Mouse (Mus musculus) kidney, adult 2 months (tissue): ENCODE results near the gene Plau. TPM values are rescaled to one million over a fixed set of nuclear protein-coding genes. Genes with fewer than 3 reads are reported as not detected.
A peak's percentile ranks its signal among the peaks of the same experiment; 100 is the strongest.

Source experiments
- DNase-seq: peaks from one replicate; pipeline ENCODE4 v3.0.0; 2021
- H3K27ac ChIP-seq: fragments of 200-500 bp; 2 replicates; pipeline ENCODE4 v1.5.1; 2012; ENCODE audit warnings: low read depth, low read length, control low read depth, inconsistent platforms; ENCODE audit not compliant: insufficient read depth
- H3K27me3 ChIP-seq: fragments of 200-500 bp; replicated peaks from 2 replicates; pipeline ENCODE4 v1.6.1; 2012; ENCODE audit warnings: mild to moderate bottlenecking, moderate library complexity, low read length, inconsistent platforms; ENCODE audit not compliant: control insufficient read depth, insufficient read depth
- H3K36me3 ChIP-seq: fragments of 200-500 bp; 2 replicates; pipeline ENCODE4 v1.6.1; 2012; ENCODE audit warnings: mild to moderate bottlenecking, moderate library complexity, low read length, inconsistent platforms; ENCODE audit not compliant: control insufficient read depth, insufficient read depth
- H3K4me1 ChIP-seq: fragments of 200-500 bp; 2 replicates; pipeline ENCODE4 v1.6.1; 2011; ENCODE audit warnings: low read length; ENCODE audit not compliant: control insufficient read depth, insufficient read depth
- H3K4me3 ChIP-seq: fragments of 200-500 bp; 2 replicates; pipeline ENCODE4 v1.5.1; 2011; ENCODE audit warnings: mild to moderate bottlenecking, low read depth, low read length, control low read depth; ENCODE audit not compliant: insufficient read depth
- CTCF ChIP-seq: fragments of 200-500 bp; conservative IDR thresholded peaks from 2 replicates; pipeline ENCODE4 v1.5.1; 2011; ENCODE audit warnings: low read depth, mild to moderate bottlenecking, control low read depth, low read length, moderate library complexity, mixed read lengths; ENCODE audit not compliant: insufficient read depth, insufficient read length
- POLR2A ChIP-seq: fragments of 200-500 bp; IDR thresholded peaks from one replicate; pipeline ENCODE4 v1.6.1; 2011; ENCODE audit warnings: low read depth, low read length, control low read depth
- WGBS: fragments of 180-500 bp; shearing (Covaris S2); methylation state at CpG from one replicate; pipeline ENCODE4 v1.1.7; 2018; 5-methylcytosine and 5-hydroxymethylcytosine counted together
- polyA plus RNA-seq: library from polyadenylated mRNA; depleted of rRNA; stranded (reverse); fragments of >200 nt; gene quantifications from 2 replicates; pipeline ENCODE4 v1.2.3, GENCODE M21; 2012

Plau gene
- polyA plus RNA-seq, 1 experiment = 276 TPM

- Histone ChIP-seq H3K27me3 (no peaks in the 10 kb centered on the region), H3K27ac (no peak overlapping the region), H3K4me1 (peaks cover 6% of the 10 kb centered on the region; the same call in 1 of the 2 replicates), H3K4me3 (no peak overlapping the region), H3K36me3 (no peaks in the 10 kb centered on the region)
- peak; percentile 92 for DNase-seq
- peak; percentile 97 for TF ChIP-seq CTCF
- TF ChIP-seq POLR2A = no peak
- WGBS = 6% methylated on average over 7 of the region's 7 CpGs
Measured at GRCm38 (mm10) chr14:20798761-20799160, 37.7 kb upstream of the Plau start.

- WGBS = 21% methylated on average over 2 of the region's 2 CpGs
- H3K36me3 ChIP-seq = no peaks in the 10 kb centered on the region
- H3K27ac ChIP-seq = no peak overlapping the region
- no peaks in the 10 kb centered on the region for H3K27me3 ChIP-seq
- DNase-seq = no peak
- TF ChIP-seq POLR2A = no peak
- TF ChIP-seq CTCF = no peak
- H3K4me3 ChIP-seq = no peak overlapping the region
- peaks cover 16% of the 10 kb centered on the region for H3K4me1 ChIP-seq
Measured at GRCm38 (mm10) chr14:20802926-20803605, 33.4 kb upstream of the Plau start.

- Histone ChIP-seq H3K4me1 (peaks cover 16% of the 10 kb centered on the region), H3K4me3 (no peak overlapping the region), H3K27me3 (no peaks in the 10 kb centered on the region), H3K27ac (no peak overlapping the region), H3K36me3 (no peaks in the 10 kb centered on the region)
- TF ChIP-seq CTCF (peak; percentile 96), POLR2A (no peak)
- peak; percentile 86 for DNase-seq
- WGBS = 1% methylated on average over 7 of the region's 7 CpGs
Measured at GRCm38 (mm10) chr14:20803606-20803938, 32.9 kb upstream of the Plau start.

GRCm38 (mm10) chr14:20804481-20804880 is 32.0 kb upstream of the Plau start:
- Histone ChIP-seq H3K4me1 (peaks cover 16% of the 10 kb centered on the region), H3K4me3 (no peak overlapping the region), H3K36me3 (no peaks in the 10 kb centered on the region), H3K27me3 (no peaks in the 10 kb centered on the region), H3K27ac (peak overlapping the region; percentile 68; the same call in 1 of the 2 replicates)
- WGBS = 46% methylated on average over 5 of the region's 5 CpGs
- no peak for DNase-seq
- TF ChIP-seq CTCF = no peak
- no peak for TF ChIP-seq POLR2A

GRCm38 (mm10) chr14:20804964-20805672 is 31.3 kb upstream of the Plau start:
- peaks cover 16% of the 10 kb centered on the region for H3K4me1 ChIP-seq
- H3K27ac ChIP-seq = peak overlapping the region; percentile 88
- peak; percentile 91 for DNase-seq
- TF ChIP-seq CTCF (no peak), POLR2A (no peak)
- H3K36me3 ChIP-seq = no peaks in the 10 kb centered on the region
- no peak overlapping the region for H3K4me3 ChIP-seq
- H3K27me3 ChIP-seq = no peaks in the 10 kb centered on the region
- WGBS = 14% methylated on average over 9 of the region's 9 CpGs

GRCm38 (mm10) chr14:20806116-20806840 is 30.2 kb upstream of the Plau start:
- Histone ChIP-seq H3K4me1 (peaks cover 16% of the 10 kb centered on the region), H3K4me3 (no peak overlapping the region), H3K27me3 (no peaks in the 10 kb centered on the region), H3K27ac (no peak overlapping the region), H3K36me3 (no peaks in the 10 kb centered on the region)
- peak; percentile 64 for DNase-seq
- WGBS = 85% methylated on average over 14 of the region's 14 CpGs
- no peak for TF ChIP-seq POLR2A
- TF ChIP-seq CTCF = no peak

- Histone ChIP-seq H3K27ac (peak overlapping the region; percentile 73), H3K4me1 (peaks cover 16% of the 10 kb centered on the region), H3K4me3 (no peak overlapping the region), H3K36me3 (no peaks in the 10 kb centered on the region), H3K27me3 (no peaks in the 10 kb centered on the region)
- WGBS = 88% methylated on average over 4 of the region's 4 CpGs
- TF ChIP-seq CTCF (no peak), POLR2A (no peak)
- no peak for DNase-seq
Measured at GRCm38 (mm10) chr14:20809349-20809748, 27.1 kb upstream of the Plau start.
